Comparison of ENCODE assay signal across 15 mouse cellular contexts in the genomic region with DNA sequence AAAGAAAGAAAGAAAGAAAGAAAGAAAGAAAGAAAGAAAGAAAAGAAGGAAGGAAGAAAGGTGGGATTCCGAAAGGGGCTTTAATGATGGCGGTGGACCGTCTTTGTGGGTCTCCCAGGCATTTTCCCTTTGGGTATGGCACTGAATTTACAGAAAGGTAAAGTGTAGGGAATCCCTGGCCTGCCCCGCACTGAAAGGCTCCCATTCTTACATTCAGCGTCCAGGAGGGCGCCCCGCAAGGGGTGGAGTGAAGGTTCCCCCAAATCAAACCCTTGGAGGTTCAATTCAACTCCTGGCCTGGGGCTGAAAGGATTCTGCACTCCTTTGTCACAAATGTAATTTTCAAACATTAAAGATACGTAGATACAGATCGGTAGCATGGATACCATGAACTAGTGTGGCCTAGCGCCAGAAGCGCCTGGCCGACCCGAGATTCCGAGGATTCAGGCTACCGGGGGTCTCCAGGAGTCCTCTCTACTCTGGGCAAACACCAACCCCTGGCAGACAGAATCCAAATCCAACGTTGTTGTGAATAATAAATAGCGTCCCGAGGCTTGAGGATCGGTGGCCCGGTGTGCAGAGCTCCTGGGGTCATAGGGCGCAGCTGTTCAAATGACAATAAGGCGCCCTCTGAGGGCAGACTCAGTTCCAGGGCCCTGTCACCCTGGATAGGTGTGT. TPM values are rescaled to one million over a fixed set of nuclear protein-coding genes. Genes with fewer than 3 reads are reported as not detected.
DNase-seq lines count a peak whose midpoint lies in the region; ATAC-seq and TF ChIP-seq lines count a peak whose summit lies in the region.
"Had no signal": no experiment of that assay in that cellular context is flagged by ENCODE, and none has a peak within 500 bp of the region (broad histone marks: within the 10 kb centered on the region; RNA-seq: fewer than 3 reads in every experiment).

No protein-coding gene starts in this region.

- H3K4me3 ChIP-seq in heart, embryonic 11.5 days (ENCODE audit: low read depth, low read length) = peak overlapping the region; percentile 18; the same call in 1 of the 2 replicates
- H3K4me3 ChIP-seq in midbrain, embryonic 12.5 days = peak overlapping the region; percentile 17; the same call in 1 of the 2 replicates
- no peak overlapping the region for H3K4me3 ChIP-seq in midbrain, postnatal 0 days (ENCODE audit: low read depth, low read length)
- peak overlapping the region; percentile 55; the same call in 1 of the 2 replicates for H3K4me3 ChIP-seq in intestine, embryonic 16.5 days (ENCODE audit: low read length)
- H3K4me3 ChIP-seq in stomach, postnatal 0 days (ENCODE audit: low read depth, low read length) = peak overlapping the region; percentile 46; the same call in 1 of the 2 replicates
- H3K4me3 ChIP-seq: left cerebral cortex, adult 2 months had no signal

- TF ChIP-seq CTCF in midbrain, postnatal 0 days (IDR thresholded peaks at IDR 0.05) = no peak
- TF ChIP-seq CTCF in stomach, postnatal 0 days (IDR thresholded peaks at IDR 0.05; ENCODE audit: low read depth) = no peak

- DNase-seq in heart, postnatal 25 days (ENCODE audit: low spot score) = no peak
- DNase-seq in midbrain, postnatal 0 days (ENCODE audit: low spot score) = no peak
- no peak for DNase-seq in stomach, postnatal 0 days (ENCODE audit: low spot score)
- no peak for DNase-seq in cerebellum, postnatal 36 days
- DNase-seq in thymus, postnatal 10 days (ENCODE audit: low spot score in 2 of 2) = no peak
- DNase-seq: right cerebral cortex, adult 18-20 months had no signal

- H3K27me3 ChIP-seq in heart, embryonic 11.5 days (ENCODE audit: control insufficient read depth, insufficient read depth, low read length) = peaks cover 87% of the 10 kb centered on the region
- H3K27me3 ChIP-seq in midbrain, embryonic 12.5 days = peaks cover 94% of the 10 kb centered on the region
- peaks cover 88% of the 10 kb centered on the region for H3K27me3 ChIP-seq in midbrain, postnatal 0 days (ENCODE audit: insufficient read depth, low read length)
- peaks cover 70% of the 10 kb centered on the region for H3K27me3 ChIP-seq in intestine, embryonic 16.5 days (replicated peaks; ENCODE audit: control insufficient read depth, insufficient read depth, low read length)
- H3K27me3 ChIP-seq in stomach, postnatal 0 days (ENCODE audit: control insufficient read depth, insufficient read depth, low read length) = peaks cover 31% of the 10 kb centered on the region

- no peak overlapping the region for H3K9ac ChIP-seq in heart, embryonic 11.5 days (ENCODE audit: low read depth, low read length)
- H3K9ac ChIP-seq in midbrain, embryonic 12.5 days (replicated peaks) = no peak overlapping the region
- H3K9ac ChIP-seq in midbrain, postnatal 0 days (replicated peaks; ENCODE audit: low read length, poor library complexity, severe bottlenecking) = no peak overlapping the region
- H3K9ac ChIP-seq in intestine, embryonic 16.5 days (ENCODE audit: low read depth, low read length) = no peak overlapping the region
- no peak overlapping the region for H3K9ac ChIP-seq in stomach, postnatal 0 days (ENCODE audit: low read length)
- H3K9ac ChIP-seq: forebrain, embryonic 12.5 days had no signal

- TF ChIP-seq EP300 in stomach, postnatal 0 days (optimal IDR thresholded peaks at IDR 0.05) = no peak

- no peak overlapping the region for H3K4me2 ChIP-seq in heart, embryonic 11.5 days
- H3K4me2 ChIP-seq in midbrain, embryonic 12.5 days (replicated peaks) = no peak overlapping the region
- H3K4me2 ChIP-seq in midbrain, postnatal 0 days (ENCODE audit: low read depth, low read length, poor library complexity, severe bottlenecking) = no peak overlapping the region
- H3K4me2 ChIP-seq in intestine, embryonic 16.5 days (ENCODE audit: low read depth, low read length) = peak overlapping the region; percentile 71; the same call in 1 of the 2 replicates
- H3K4me2 ChIP-seq in stomach, postnatal 0 days (replicated peaks; ENCODE audit: low read depth) = no peak overlapping the region

- H3K27ac ChIP-seq in heart, embryonic 11.5 days (ENCODE audit: low read depth, low read length) = no peak overlapping the region
- H3K27ac ChIP-seq in midbrain, embryonic 12.5 days (replicated peaks) = no peak overlapping the region
- no peak overlapping the region for H3K27ac ChIP-seq in midbrain, postnatal 0 days (ENCODE audit: low read depth, low read length)
- no peak overlapping the region for H3K27ac ChIP-seq in intestine, embryonic 16.5 days (ENCODE audit: low read length)
- no peak overlapping the region for H3K27ac ChIP-seq in stomach, postnatal 0 days (replicated peaks)
- H3K27ac ChIP-seq: forebrain, embryonic 12.5 days; kidney, postnatal 0 days; left cerebral cortex, adult 2 months had no signal

- H3K4me1 ChIP-seq in heart, embryonic 11.5 days (ENCODE audit: control insufficient read depth, insufficient read depth, low read length) = peaks cover 6% of the 10 kb centered on the region
- peaks cover 27% of the 10 kb centered on the region for H3K4me1 ChIP-seq in midbrain, embryonic 12.5 days
- H3K4me1 ChIP-seq in midbrain, postnatal 0 days (ENCODE audit: insufficient read depth, low read length) = peaks cover 8% of the 10 kb centered on the region; the same call in 1 of the 2 replicates
- H3K4me1 ChIP-seq in intestine, embryonic 16.5 days (ENCODE audit: control insufficient read depth, insufficient read depth, low read length) = peaks cover 13% of the 10 kb centered on the region; the same call in 1 of the 2 replicates
- H3K4me1 ChIP-seq in stomach, postnatal 0 days (replicated peaks; ENCODE audit: control insufficient read depth, insufficient read depth) = no peaks in the 10 kb centered on the region

- H3K9me3 ChIP-seq in heart, embryonic 11.5 days (replicated peaks; ENCODE audit: control insufficient read depth, low read length) = no peaks in the 10 kb centered on the region
- no peaks in the 10 kb centered on the region for H3K9me3 ChIP-seq in midbrain, embryonic 12.5 days
- H3K9me3 ChIP-seq in midbrain, postnatal 0 days (ENCODE audit: low read length) = no peaks in the 10 kb centered on the region
- H3K9me3 ChIP-seq in intestine, embryonic 16.5 days (ENCODE audit: control insufficient read depth, low read length) = no peaks in the 10 kb centered on the region
- H3K9me3 ChIP-seq in stomach, postnatal 0 days (ENCODE audit: control insufficient read depth, low read length) = no peaks in the 10 kb centered on the region
- H3K9me3 ChIP-seq: forebrain, embryonic 12.5 days had no signal

- H3K36me3 ChIP-seq in heart, embryonic 11.5 days (ENCODE audit: control insufficient read depth, insufficient read depth, low read length) = no peaks in the 10 kb centered on the region
- H3K36me3 ChIP-seq in midbrain, embryonic 12.5 days = no peaks in the 10 kb centered on the region
- no peaks in the 10 kb centered on the region for H3K36me3 ChIP-seq in midbrain, postnatal 0 days (ENCODE audit: insufficient read depth, low read length)
- no peaks in the 10 kb centered on the region for H3K36me3 ChIP-seq in intestine, embryonic 16.5 days (ENCODE audit: control insufficient read depth, insufficient read depth, low read length)
- no peaks in the 10 kb centered on the region for H3K36me3 ChIP-seq in stomach, postnatal 0 days (ENCODE audit: control insufficient read depth, insufficient read depth, low read length)
- H3K36me3 ChIP-seq: forebrain, embryonic 12.5 days had no signal

- intact Hi-C loops in heart, postnatal 25 days (cut with DNase I) = no loop called here

- 5% methylated on average over 22 of the region's 22 CpGs for WGBS in heart, embryonic 11.5 days (ENCODE audit: insufficient replicate concordance)
- 2% methylated on average over 22 of the region's 22 CpGs for WGBS in midbrain, embryonic 12.5 days
- WGBS in midbrain, postnatal 0 days = 4% methylated on average over 22 of the region's 22 CpGs
- WGBS in intestine, embryonic 16.5 days = 19% methylated on average over 22 of the region's 22 CpGs
- WGBS in stomach, postnatal 0 days = 16% methylated on average over 22 of the region's 22 CpGs

- no peak for ATAC-seq in heart, embryonic 11.5 days (replicated peaks; ENCODE audit: insufficient number of reproducible peaks, low FRiP score, low TSS enrichment)
- ATAC-seq in midbrain, embryonic 12.5 days (ENCODE audit: low FRiP score, low read depth) = no peak
- ATAC-seq in midbrain, postnatal 0 days (ENCODE audit: low FRiP score) = no peak
- no peak for ATAC-seq in intestine, embryonic 16.5 days
- ATAC-seq in stomach, postnatal 0 days (ENCODE audit: low FRiP score, low TSS enrichment) = no peak
- ATAC-seq: lung, postnatal 0 days had no signal

RNA-seq across cellular contexts. Expression of a gene that starts 3.3 kb away (rescaled TPM):
- polyA plus RNA-seq in heart, embryonic 11.5 days (2014; fragmentation: Nextera tagmentation; extraction: Ambion mirVana) = 0.13 TPM in 1 of 2 replicates, not detected in the other
- not detected for total RNA-seq in heart, postnatal 25 days (2021)
- 0.31 TPM in 1 of 2 replicates, not detected in the other for polyA plus RNA-seq in midbrain, embryonic 12.5 days (2016; fragmentation: Nextera tagmentation; extraction: Ambion mirVana)
- total RNA-seq in midbrain, postnatal 0 days (2014; rRNA removed) = not detected in 2 replicates
- polyA plus RNA-seq in midbrain, postnatal 0 days (2015; fragmentation: Nextera tagmentation; extraction: Ambion mirVana) = not detected in 2 replicates
- 1.5 and 1.9 TPM in 2 replicates for polyA plus RNA-seq in intestine, embryonic 16.5 days (2015; fragmentation: Nextera tagmentation; extraction: Ambion mirVana)
- 0.85 and 1.0 TPM in 2 replicates for polyA plus RNA-seq in stomach, postnatal 0 days (2015; fragmentation: Nextera tagmentation; extraction: Ambion mirVana)
- total RNA-seq: common myeloid progenitor, adult 5-6 weeks; granulocyte monocyte progenitor cell, adult 5-6 weeks; left cerebral cortex, adult 2 months had no signal
- polyA plus RNA-seq: forebrain, embryonic 12.5 days; kidney, postnatal 0 days; lung, postnatal 0 days had no signal

RNA-seq across cellular contexts. Expression of a gene that starts 53.0 kb away (rescaled TPM):
- 38.7 and 43.2 TPM in 2 replicates for polyA plus RNA-seq in heart, embryonic 11.5 days (2014; fragmentation: Nextera tagmentation; extraction: Ambion mirVana)
- total RNA-seq in heart, postnatal 25 days (2021) = 10 to 100 TPM; 78.9 to 84.1 TPM
- 88.9 and 94.4 TPM in 2 replicates for polyA plus RNA-seq in midbrain, embryonic 12.5 days (2016; fragmentation: Nextera tagmentation; extraction: Ambion mirVana)
- total RNA-seq in midbrain, postnatal 0 days (2014; rRNA removed) = 51.4 and 60.7 TPM in 2 replicates
- 39.6 and 43.4 TPM in 2 replicates for polyA plus RNA-seq in midbrain, postnatal 0 days (2015; fragmentation: Nextera tagmentation; extraction: Ambion mirVana)
- 41.9 and 49.6 TPM in 2 replicates for polyA plus RNA-seq in intestine, embryonic 16.5 days (2015; fragmentation: Nextera tagmentation; extraction: Ambion mirVana)
- polyA plus RNA-seq in stomach, postnatal 0 days (2015; fragmentation: Nextera tagmentation; extraction: Ambion mirVana) = 44.4 and 46.7 TPM in 2 replicates
